Mouse (Mus musculus) lung, adult 2 months (tissue): ENCODE results near the gene Gabarap.

ENCODE experiments used
- CTCF ChIP-seq: fragments of 200-500 bp; IDR thresholded peaks from 2 replicates; pipeline ENCODE4 v1.5.1; 2011; ENCODE audit warnings: mild to moderate bottlenecking, low read length, control low read depth; ENCODE audit not compliant: insufficient read depth
- POLR2A ChIP-seq: fragments of 200-500 bp; IDR thresholded peaks from 2 replicates; pipeline ENCODE4 v1.6.1; 2011; ENCODE audit warnings: low read depth, mild to moderate bottlenecking, control low read depth, low read length, borderline replicate concordance; ENCODE audit errors: extremely low read depth

DNA sequence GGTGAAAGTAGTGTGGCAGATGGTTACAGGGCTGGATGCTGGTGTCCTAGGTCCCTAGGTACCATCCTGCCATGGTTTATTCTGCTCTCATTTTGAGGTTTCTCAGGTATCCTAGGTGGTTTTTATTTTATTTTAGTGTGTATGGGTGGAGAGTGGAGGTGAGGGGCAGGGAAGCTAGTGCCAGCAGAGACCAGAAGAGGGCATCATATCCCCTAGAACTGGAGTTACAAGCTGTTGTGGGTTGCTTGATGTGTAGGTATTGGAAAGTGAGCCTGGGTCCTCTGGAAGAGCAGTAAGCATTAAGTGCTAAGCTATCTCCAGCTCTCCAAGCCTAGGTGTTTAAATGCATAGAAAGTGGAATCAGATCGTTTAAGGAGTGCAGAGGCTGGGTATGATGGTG is 38.7 kb upstream of the Gabarap start:
- no peak for TF ChIP-seq POLR2A
- 0 out of 2 replicates have a peak, but pooled peaks have one; percentile 8 for TF ChIP-seq CTCF
